Mouse (Mus musculus) heart, embryonic 16.5 days (tissue): ENCODE results near the gene Acrbp. TPM values are rescaled to one million over a fixed set of nuclear protein-coding genes. Genes with fewer than 3 reads are reported as not detected.

ENCODE experiments used
- ATAC-seq: fragments of 200-750 bp; cut with Nextera tagmentation; replicated peaks from 2 replicates; pipeline ENCODE4 v1.8.0; 2017; ENCODE audit warnings: moderate number of reproducible peaks; ENCODE audit not compliant: insufficient read depth, low FRiP score; ENCODE audit errors: extremely low read depth
- H3K27ac ChIP-seq: fragments of 300-500 bp; sonication (generic); 2 replicates; pipeline ENCODE4 v1.5.1; 2014; ENCODE audit warnings: mild to moderate bottlenecking, low read length, control low read depth, moderate library complexity
- H3K27me3 ChIP-seq: fragments of 300-500 bp; sonication (generic); 2 replicates; pipeline ENCODE4 v1.6.1; 2014; ENCODE audit warnings: low read length, mixed read lengths; ENCODE audit not compliant: control insufficient read depth, insufficient read depth
- H3K36me3 ChIP-seq: fragments of 300-500 bp; sonication (generic); 2 replicates; pipeline ENCODE4 v1.6.1; 2014; ENCODE audit not compliant: control insufficient read depth, insufficient read depth
- H3K4me1 ChIP-seq: fragments of 300-500 bp; sonication (generic); 2 replicates; pipeline ENCODE4 v1.6.1; 2014; ENCODE audit warnings: low read length, mixed read lengths; ENCODE audit not compliant: control insufficient read depth, insufficient read depth
- H3K4me2 ChIP-seq: fragments of 300-500 bp; sonication (generic); 2 replicates; pipeline ENCODE4 v1.6.1; 2014; ENCODE audit warnings: low read depth, mild to moderate bottlenecking, control low read depth, low read length
- H3K4me3 ChIP-seq: fragments of 300-500 bp; sonication (generic); 2 replicates; pipeline ENCODE4 v1.5.1; 2014; ENCODE audit warnings: mild to moderate bottlenecking, control low read depth, low read length
- H3K9ac ChIP-seq: fragments of 300-500 bp; sonication (generic); 2 replicates; pipeline ENCODE4 v1.6.1; 2014; ENCODE audit warnings: low read length, control low read depth
- H3K9me3 ChIP-seq: fragments of 300-500 bp; sonication (generic); replicated peaks from 2 replicates; pipeline ENCODE4 v1.6.1; 2016; ENCODE audit warnings: low read length; ENCODE audit not compliant: control insufficient read depth
- WGBS: fragments of 180-500 bp; shearing (Covaris S2); extraction: QIAGEN DNeasy Blood & Tissue Kit; methylation state at CpG from one replicate; pipeline ENCODE4 v1.1.7; 2014; 5-methylcytosine and 5-hydroxymethylcytosine counted together
- polyA plus RNA-seq: library from polyadenylated mRNA; unstranded; fragments of >200 nt; fragmentation: Nextera tagmentation; extraction: Ambion mirVana; gene quantifications from 2 replicates; pipeline ENCODE4 v1.2.1, GENCODE M21; 2015

Acrbp gene
- polyA plus RNA-seq, 1 experiment from 2014 or later: 8.0 TPM

DNA sequence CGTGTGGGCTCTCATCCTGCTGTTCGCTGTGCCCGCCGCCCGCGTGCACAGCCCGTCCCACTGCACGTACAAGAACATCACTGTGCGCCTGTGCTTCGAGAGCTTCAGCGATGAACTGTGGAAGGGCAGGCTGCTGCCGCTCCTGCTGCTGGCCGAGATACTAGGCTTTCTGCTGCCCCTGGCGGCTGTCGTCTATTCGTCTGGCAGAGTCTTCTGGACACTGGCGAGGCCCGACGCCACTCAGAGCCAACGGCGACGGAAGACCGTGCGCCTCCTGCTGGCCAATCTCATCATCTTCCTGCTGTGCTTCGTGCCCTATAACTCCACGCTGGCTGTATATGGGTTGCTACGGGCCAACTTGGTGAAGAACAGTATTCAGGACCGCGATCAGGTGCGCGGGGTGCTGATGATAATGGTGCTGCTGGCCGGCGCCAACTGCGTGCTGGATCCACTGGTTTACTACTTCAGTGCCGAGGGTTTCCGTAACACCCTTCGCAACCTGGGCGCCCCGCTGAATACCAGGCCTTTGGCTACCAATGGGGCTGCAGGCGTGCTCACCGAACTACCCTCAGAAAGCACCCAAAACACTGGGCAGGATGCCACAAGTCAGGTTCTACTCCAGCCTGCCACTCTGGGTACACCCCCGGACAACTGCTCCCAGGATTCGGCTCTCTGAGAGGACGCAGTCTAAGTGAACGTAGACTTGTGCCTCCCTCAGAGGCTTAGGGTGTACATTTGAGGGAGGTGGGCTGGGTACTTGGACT is 32.5 kb downstream of the Acrbp start:
- H3K27ac ChIP-seq: peak overlapping the region; percentile 66
- peak; percentile 91 for ATAC-seq
- WGBS: 27% methylated on average over 45 of the region's 45 CpGs

DNA sequence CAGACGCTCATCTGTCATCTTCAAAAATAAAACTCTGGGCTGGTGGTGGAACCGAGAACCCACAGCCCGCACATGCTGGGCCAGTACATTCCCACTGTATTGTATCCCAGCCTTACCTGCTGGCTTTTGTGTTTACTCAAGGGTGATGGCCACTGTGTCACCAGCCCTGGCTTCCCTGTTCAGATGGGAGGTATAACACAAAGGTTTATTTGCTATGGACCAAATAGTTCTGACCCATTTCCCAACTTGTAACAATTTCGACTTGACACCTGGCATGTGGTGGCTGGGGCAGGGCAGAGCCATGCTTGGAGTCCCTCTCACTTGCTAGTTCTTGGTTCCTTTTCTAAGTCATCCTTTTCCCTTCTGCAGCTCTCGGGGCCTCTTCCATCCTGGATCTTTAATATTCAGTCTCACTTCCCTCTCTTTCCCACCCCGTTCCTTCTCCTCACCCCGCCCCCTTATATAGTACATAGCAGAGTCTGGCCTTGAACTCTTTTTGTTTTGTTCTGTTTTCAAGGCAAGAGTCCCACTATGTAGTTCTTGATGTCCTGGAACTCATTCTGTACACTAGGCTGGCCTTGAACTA is 33.4 kb downstream of the Acrbp start:
- Histone ChIP-seq H3K4me3 (no peak overlapping the region), H3K36me3 (no peaks in the 10 kb centered on the region), H3K4me1 (peaks cover 5% of the 10 kb centered on the region; the same call in 1 of the 2 replicates), H3K9me3 (no peaks in the 10 kb centered on the region), H3K4me2 (no peak overlapping the region), H3K27ac (no peak overlapping the region), H3K27me3 (no peaks in the 10 kb centered on the region), H3K9ac (no peak overlapping the region)
- 88% methylated on average over 7 of the region's 7 CpGs for WGBS
- ATAC-seq: no peak

More for the DNA sequence above, 32.5 kb downstream of the Acrbp start:
- Histone ChIP-seq H3K27me3 (no peaks in the 10 kb centered on the region), H3K4me3 (peak overlapping the region; percentile 52), H3K4me1 (peaks cover 5% of the 10 kb centered on the region; the same call in 1 of the 2 replicates), H3K9ac (peak overlapping the region; percentile 68), H3K36me3 (no peaks in the 10 kb centered on the region), H3K4me2 (peak overlapping the region; percentile 77), H3K9me3 (no peaks in the 10 kb centered on the region)

DNA sequence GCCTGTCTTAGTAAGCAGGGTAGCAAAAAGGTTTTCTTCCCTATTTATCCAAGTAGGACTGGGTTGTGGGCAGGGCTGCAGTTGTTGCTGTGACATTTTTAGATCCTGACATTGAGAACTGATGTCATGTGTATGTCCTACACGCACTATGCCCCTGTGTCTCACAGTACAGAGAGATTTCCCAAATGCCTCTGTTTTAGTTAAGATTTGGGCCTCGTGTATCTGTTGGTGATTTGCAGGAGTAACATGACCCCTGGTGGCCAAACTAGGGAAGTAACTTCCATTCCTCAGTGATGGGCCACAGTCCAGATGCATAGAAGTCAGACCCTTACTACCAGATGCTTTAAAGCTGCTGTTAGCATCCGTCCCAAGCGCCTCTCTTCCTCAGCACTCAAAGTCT is 34.9 kb downstream of the Acrbp start:
- H3K9ac ChIP-seq: no peak overlapping the region
- H3K4me3 ChIP-seq: no peak overlapping the region
- H3K27ac ChIP-seq: no peak overlapping the region
- no peak overlapping the region for H3K4me2 ChIP-seq
- no peaks in the 10 kb centered on the region for H3K27me3 ChIP-seq
- no peak for ATAC-seq
- 3% methylated on average over 4 of the region's 4 CpGs for WGBS
- peaks cover 16% of the 10 kb centered on the region for H3K4me1 ChIP-seq
- no peaks in the 10 kb centered on the region for H3K9me3 ChIP-seq
- no peaks in the 10 kb centered on the region for H3K36me3 ChIP-seq

DNA sequence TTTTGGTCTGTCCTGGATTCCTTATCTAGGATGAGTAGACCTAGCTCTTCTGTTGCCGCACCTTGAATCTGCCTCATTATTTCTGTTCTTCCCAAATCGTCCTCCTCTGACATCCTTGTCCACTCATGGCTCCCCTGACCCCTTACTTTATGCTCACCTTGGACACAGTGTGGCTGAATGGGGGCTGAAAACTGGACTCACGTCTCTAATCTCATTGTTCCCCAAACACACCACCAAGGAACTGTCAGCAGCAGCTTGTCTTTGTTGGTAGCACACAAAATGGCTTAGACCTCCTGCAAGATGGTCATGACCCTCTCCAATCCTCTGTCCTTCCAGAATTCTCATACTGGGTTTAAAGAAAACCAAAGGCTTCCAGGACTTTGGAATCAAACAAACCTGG is 38.4 kb downstream of the Acrbp start:
- H3K9ac ChIP-seq: no peak overlapping the region
- H3K27me3 ChIP-seq: no peaks in the 10 kb centered on the region
- peaks cover 28% of the 10 kb centered on the region for H3K4me1 ChIP-seq
- no peak for ATAC-seq
- H3K27ac ChIP-seq: peak overlapping the region; percentile 91
- 77% methylated on average over 3 of the region's 3 CpGs for WGBS
- no peaks in the 10 kb centered on the region for H3K9me3 ChIP-seq
- H3K4me3 ChIP-seq: no peak overlapping the region
- H3K4me2 ChIP-seq: no peak overlapping the region
- H3K36me3 ChIP-seq: no peaks in the 10 kb centered on the region

DNA sequence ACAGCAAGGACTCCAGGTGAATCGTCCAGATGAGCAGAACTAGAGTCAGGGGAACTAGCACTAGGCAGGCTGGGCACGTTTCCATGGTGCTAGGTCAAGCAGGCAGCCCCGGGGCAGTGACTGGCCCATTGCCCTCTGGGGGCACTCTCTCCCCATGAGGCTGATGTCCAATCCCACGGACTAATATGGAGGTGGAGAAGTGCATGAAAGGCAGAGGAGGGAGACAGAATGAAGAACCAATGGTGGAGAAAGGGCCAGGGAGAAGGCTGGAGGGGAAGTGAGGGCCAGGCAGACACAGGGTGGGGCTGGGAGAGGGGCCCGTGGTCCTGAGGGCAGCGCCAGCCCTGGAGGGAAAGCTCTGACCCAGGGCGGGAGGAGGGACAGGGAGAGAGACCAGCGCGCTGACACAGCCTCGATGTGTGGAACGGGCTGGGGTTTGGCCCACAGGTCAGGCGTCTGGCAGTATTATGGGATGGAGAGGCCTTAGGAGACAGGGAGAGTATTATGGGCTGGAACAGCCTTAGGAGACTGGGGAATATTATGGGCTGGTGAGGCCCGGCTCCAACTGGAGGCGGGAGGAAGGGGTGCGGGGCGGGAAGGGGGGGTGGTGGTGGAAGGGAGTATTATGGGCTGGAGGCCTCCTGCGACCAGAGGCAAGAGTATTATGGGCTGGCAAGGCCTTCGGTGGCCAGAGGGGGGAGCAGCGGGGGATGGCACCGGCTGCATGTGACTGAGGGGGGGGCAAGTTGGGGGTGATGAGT is 39.3 kb downstream of the Acrbp start:
- Histone ChIP-seq H3K27me3 (no peaks in the 10 kb centered on the region), H3K4me3 (no peak overlapping the region), H3K4me2 (peak overlapping the region; percentile 65), H3K9me3 (no peaks in the 10 kb centered on the region), H3K9ac (peak overlapping the region; percentile 50), H3K36me3 (no peaks in the 10 kb centered on the region), H3K27ac (peak overlapping the region; percentile 91), H3K4me1 (peaks cover 28% of the 10 kb centered on the region)
- peak; percentile 79 for ATAC-seq
- 6% methylated on average over 18 of the region's 20 CpGs for WGBS

DNA sequence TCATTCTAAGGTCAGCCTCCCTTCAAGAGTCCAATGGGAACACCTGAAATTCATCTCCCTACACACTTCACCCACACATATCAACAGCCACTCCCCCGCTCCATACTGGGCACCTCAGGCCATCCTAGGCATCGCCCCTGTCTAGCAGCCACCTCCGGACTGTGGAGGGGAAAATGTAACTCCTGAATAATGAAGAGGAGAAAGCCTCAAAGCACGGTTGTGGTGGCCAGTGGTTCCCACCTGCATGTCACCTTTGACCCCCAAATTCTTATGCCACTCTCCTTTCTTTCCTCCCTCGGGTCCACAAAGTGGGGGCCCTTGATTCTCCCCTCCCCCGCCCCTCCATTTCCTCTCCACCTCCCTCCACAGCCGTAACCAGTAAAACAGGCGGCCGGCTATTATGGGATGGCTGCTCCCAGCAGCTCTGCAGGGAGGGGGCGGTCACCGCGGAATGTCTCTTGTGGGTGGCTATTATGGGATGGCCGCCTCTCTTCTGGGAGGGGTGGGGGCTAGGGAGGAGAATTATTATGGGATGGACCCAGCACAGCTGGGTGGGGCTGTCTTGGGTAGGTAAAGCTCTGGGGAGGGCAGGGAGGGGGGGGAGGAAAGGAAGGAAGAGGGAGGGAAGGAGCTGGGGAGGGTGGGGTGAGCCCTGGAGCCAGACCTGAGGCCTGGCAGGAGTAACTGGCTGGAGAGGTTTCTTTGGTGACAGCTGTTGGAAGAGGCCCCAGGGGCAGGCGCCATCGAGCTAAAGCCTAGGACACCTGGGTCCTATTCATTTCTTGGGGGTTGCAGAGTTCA is 40.2 kb downstream of the Acrbp start:
- Histone ChIP-seq H3K36me3 (no peaks in the 10 kb centered on the region), H3K27ac (peak overlapping the region; percentile 91), H3K4me2 (peak overlapping the region; percentile 65), H3K4me3 (peak overlapping the region; percentile 36), H3K27me3 (no peaks in the 10 kb centered on the region), H3K4me1 (peaks cover 25% of the 10 kb centered on the region), H3K9me3 (no peaks in the 10 kb centered on the region), H3K9ac (peak overlapping the region; percentile 73)
- WGBS: 3% methylated on average over 15 of the region's 15 CpGs
- peak; percentile 61 for ATAC-seq

DNA sequence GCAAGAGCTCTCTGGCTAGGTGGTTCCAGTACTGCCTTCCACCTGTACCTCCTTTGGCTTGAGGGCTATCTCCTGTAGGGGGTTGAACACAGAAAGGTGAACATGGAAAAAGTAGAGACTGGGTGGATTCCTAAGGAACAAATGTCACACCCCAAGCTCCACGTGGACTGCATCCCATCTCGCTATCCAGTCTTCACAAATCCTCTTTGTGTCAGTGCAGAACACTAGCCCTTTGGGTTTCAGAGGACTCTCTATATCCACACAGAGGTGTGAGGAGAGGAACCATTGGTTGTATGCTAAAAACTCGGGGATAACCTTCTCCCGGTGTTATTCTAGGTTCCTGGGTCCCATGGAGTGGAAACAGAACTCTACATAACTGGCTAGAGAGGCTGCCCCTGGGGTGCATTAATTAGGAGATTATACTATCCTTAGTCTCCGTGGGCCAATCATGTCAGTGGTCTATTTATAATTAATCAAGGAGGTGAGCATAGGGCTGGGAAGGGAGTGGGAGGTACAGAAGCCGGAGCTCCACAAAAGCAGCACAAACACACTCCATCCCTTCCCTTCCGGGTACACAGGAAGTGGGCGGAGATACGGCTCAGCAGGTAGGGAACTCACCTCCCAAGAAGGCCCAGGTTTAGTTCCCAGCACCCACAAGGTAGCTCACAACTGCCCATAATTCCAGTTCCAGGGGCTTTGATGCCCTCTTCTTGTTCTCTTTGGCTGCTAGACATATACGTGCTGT is 41.0 kb downstream of the Acrbp start:
- no peak for ATAC-seq
- 54% methylated on average over 10 of the region's 10 CpGs for WGBS
- Histone ChIP-seq H3K9me3 (no peaks in the 10 kb centered on the region), H3K4me1 (peaks cover 25% of the 10 kb centered on the region), H3K4me2 (peak overlapping the region; percentile 65), H3K4me3 (no peak overlapping the region), H3K36me3 (no peaks in the 10 kb centered on the region), H3K27me3 (no peaks in the 10 kb centered on the region), H3K9ac (peak overlapping the region; percentile 59), H3K27ac (peak overlapping the region; percentile 91)

DNA sequence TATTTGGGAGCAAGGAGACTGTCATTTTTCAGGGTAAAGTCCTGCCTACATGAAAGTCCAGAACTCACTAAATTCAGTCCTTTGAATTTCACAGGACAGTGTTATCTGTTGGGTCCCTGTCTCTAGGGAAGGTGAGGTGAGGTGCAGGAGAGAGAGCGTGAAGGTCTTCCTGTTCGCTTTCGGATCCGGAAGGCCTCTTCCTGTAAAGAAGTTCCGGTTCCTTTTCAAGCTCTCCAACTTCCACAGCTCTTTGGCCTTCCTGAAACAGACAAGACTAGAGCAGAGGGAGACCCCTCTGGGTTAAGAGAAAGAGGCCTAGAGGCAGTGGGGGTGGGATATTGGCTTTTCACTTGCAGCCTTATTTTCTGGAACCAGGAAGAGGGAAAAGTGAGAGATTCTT is 42.9 kb downstream of the Acrbp start:
- Histone ChIP-seq H3K27me3 (no peaks in the 10 kb centered on the region), H3K27ac (peak overlapping the region; percentile 72), H3K9ac (peak overlapping the region; percentile 18; the same call in 1 of the 2 replicates), H3K9me3 (no peaks in the 10 kb centered on the region), H3K4me2 (no peak overlapping the region), H3K4me3 (no peak overlapping the region), H3K36me3 (no peaks in the 10 kb centered on the region), H3K4me1 (peaks cover 25% of the 10 kb centered on the region)
- ATAC-seq: no peak
- WGBS: 75% methylated on average over 5 of the region's 5 CpGs
